Mouse (Mus musculus) embryo, embryonic 10.5 days (tissue): Measurements from ENCODE around the gene Rom1.

Experiments
- DNase-seq: peaks from one replicate; pipeline ENCODE4 v3.0.0-alpha.2; 2015; ENCODE audit warnings: low spot score

Gene Rom1

GRCm38 (mm10) chr19:8942276-8942964, 13.3 kb upstream of the Rom1 start:
- peak; percentile 64 for DNase-seq

GRCm38 (mm10) chr19:8941515-8942217, 12.5 kb upstream of the Rom1 start, which contains the start of gene Mta2:
Gene Mta2 (plus strand): TSS chr19:8941875.
- peak; percentile 98 for DNase-seq

GRCm38 (mm10) chr19:8941136-8941514, 12.0 kb upstream of the Rom1 start:
- peak; percentile 17 for DNase-seq

- DNase-seq: no peak
These were observed 11.5 kb upstream of the Rom1 start for GRCm38 (mm10) chr19:8940526-8941133.

GRCm38 (mm10) chr19:8936736-8937135, 7.6 kb upstream of the Rom1 start:
- DNase-seq: no peak

- DNase-seq: no peak
These were observed 1.6 kb upstream of the Rom1 start for GRCm38 (mm10) chr19:8930771-8931170.

GRCm38 (mm10) chr19:8930117-8930516, 961 bp upstream of the Rom1 start:
- no peak for DNase-seq

GRCm38 (mm10) chr19:8928689-8929223, 400 bp downstream of the Rom1 start:
- DNase-seq: no peak

GRCm38 (mm10) chr19:8927891-8928525, 1.1 kb downstream of the Rom1 start:
- no peak for DNase-seq

GRCm38 (mm10) chr19:8926766-8927165, 2.4 kb downstream of the Rom1 start:
- DNase-seq: no peak

- no peak for DNase-seq
These were observed 7.4 kb downstream of the Rom1 start for GRCm38 (mm10) chr19:8921741-8922140.

GRCm38 (mm10) chr19:8920836-8921291, 8.3 kb downstream of the Rom1 start:
- DNase-seq: peak; percentile 82

GRCm38 (mm10) chr19:8920073-8920736, 9.0 kb downstream of the Rom1 start, which contains the start of gene B3gat3:
Gene B3gat3 (plus strand): TSS chr19:8920374.
- DNase-seq: peak; percentile 98

- DNase-seq: no peak
These were observed 9.5 kb downstream of the Rom1 start for GRCm38 (mm10) chr19:8919684-8920072.

- DNase-seq: no peak
These were observed 10.2 kb downstream of the Rom1 start for GRCm38 (mm10) chr19:8919000-8919399.

- DNase-seq: no peak
These were observed 14.9 kb downstream of the Rom1 start for GRCm38 (mm10) chr19:8914212-8914611.

GRCm38 (mm10) chr19:8911810-8912209, 17.3 kb downstream of the Rom1 start:
- no peak for DNase-seq

- DNase-seq: no peak
These were observed 20.6 kb downstream of the Rom1 start for GRCm38 (mm10) chr19:8908531-8908930.

GRCm38 (mm10) chr19:8903412-8903811, 25.7 kb downstream of the Rom1 start:
- DNase-seq: no peak

GRCm38 (mm10) chr19:8899079-8899478, 30.1 kb downstream of the Rom1 start:
- no peak for DNase-seq

GRCm38 (mm10) chr19:8898576-8898975, 30.6 kb downstream of the Rom1 start:
- no peak for DNase-seq
